Comparison of ENCODE assay signal across 8 mouse cellular contexts in genomic region chr2:30658480-30658843, GRCm38 (mm10).
DNase-seq lines count a peak whose midpoint lies in the region; ATAC-seq and TF ChIP-seq lines count a peak whose summit lies in the region.

No protein-coding gene starts in this region.

- intact Hi-C loops in heart, postnatal 36 days (cut with DNase I) = loop anchor here (2.0 to 5.0 kb wide), 3 partner anchors 50 to 218 kb away; partner anchors contain the start of gene Ier5l

- peak overlapping the region; percentile 80 for H3K9ac ChIP-seq in forebrain, embryonic 16.5 days (replicated peaks; ENCODE audit: low read depth, low read length)
- peak overlapping the region; percentile 60 for H3K9ac ChIP-seq in lung, embryonic 14.5 days

- peaks cover 52% of the 10 kb centered on the region for H3K27me3 ChIP-seq in G1E (ENCODE audit: insufficient read depth, low read length)
- H3K27me3 ChIP-seq in forebrain, embryonic 16.5 days (replicated peaks; ENCODE audit: control insufficient read depth, insufficient read depth, low read length) = no peaks in the 10 kb centered on the region
- no peaks in the 10 kb centered on the region for H3K27me3 ChIP-seq in lung, embryonic 14.5 days (ENCODE audit: insufficient read depth, low read length)
- no peaks in the 10 kb centered on the region for H3K27me3 ChIP-seq in thymus, adult 2 months (ENCODE audit: control insufficient read depth, insufficient read depth, low read length)

- H3K4me3 ChIP-seq in G1E (ENCODE audit: low read depth, low read length) = peak overlapping the region; percentile 71
- H3K4me3 ChIP-seq in forebrain, embryonic 16.5 days (replicated peaks; ENCODE audit: low read length) = peak overlapping the region; percentile 44
- peak overlapping the region; percentile 46 for H3K4me3 ChIP-seq in layer of hippocampus, adult 2 months
- H3K4me3 ChIP-seq in lung, embryonic 14.5 days (ENCODE audit: low read depth, low read length) = peak overlapping the region; percentile 34
- peak overlapping the region; percentile 38 for H3K4me3 ChIP-seq in olfactory bulb, adult 2 months (ENCODE audit: insufficient read depth, low read depth, low read length)
- peak overlapping the region; percentile 54 for H3K4me3 ChIP-seq in thymus, adult 2 months (ENCODE audit: control insufficient read depth, insufficient read depth, low read length)

- DNase-seq in G1E (ENCODE audit: low spot score) = peak; percentile 95
- peak; percentile 99 to 100 for DNase-seq in cerebellum, adult 18-20 months
- DNase-seq in heart, postnatal 36 days = peak; percentile 99 to 100
- DNase-seq in layer of hippocampus, adult 2 months (ENCODE audit: low spot score in 2 of 2) = peak; percentile 99 to 100
- peak; percentile 100 for DNase-seq in lung, embryonic 14.5 days
- peak; percentile 100 for DNase-seq in thymus, adult 2 months

- TF ChIP-seq CTCF in G1E (IDR thresholded peaks at IDR 0.05; ENCODE audit: low read depth, low read length) = no peak
- TF ChIP-seq CTCF in layer of hippocampus, adult 2 months (conservative IDR thresholded peaks at IDR 0.05) = no peak
- no peak for TF ChIP-seq CTCF in lung, embryonic 14.5 days (IDR thresholded peaks at IDR 0.05; ENCODE audit: low read depth)
- no peak for TF ChIP-seq CTCF in olfactory bulb, adult 2 months (IDR thresholded peaks at IDR 0.05; ENCODE audit: insufficient read depth, low read depth, low read length)
- no peak for TF ChIP-seq CTCF in thymus, adult 2 months (IDR thresholded peaks at IDR 0.05; ENCODE audit: borderline replicate concordance, control insufficient read depth, extremely low read depth, insufficient read depth, low read length, poor library complexity)

- under 1% methylated on average over 45 of the region's 45 CpGs for WGBS in forebrain, embryonic 16.5 days
- WGBS in lung, embryonic 14.5 days = under 1% methylated on average over 42 of the region's 45 CpGs
- WGBS in olfactory bulb, adult 2 months = under 1% methylated on average over 45 of the region's 45 CpGs
- 0% methylated on average over 45 of the region's 45 CpGs for whole genome bisulfite sequencing in thymus, adult 2 months

- no peaks in the 10 kb centered on the region for H3K36me3 ChIP-seq in G1E (replicated peaks)
- no peaks in the 10 kb centered on the region for H3K36me3 ChIP-seq in forebrain, embryonic 16.5 days (ENCODE audit: control insufficient read depth, insufficient read depth)
- H3K36me3 ChIP-seq in lung, embryonic 14.5 days (ENCODE audit: insufficient read depth) = no peaks in the 10 kb centered on the region
- no peaks in the 10 kb centered on the region for H3K36me3 ChIP-seq in thymus, adult 2 months (ENCODE audit: control insufficient read depth, insufficient read depth, low read length)

- peak overlapping the region; percentile 100 for H3K27ac ChIP-seq in forebrain, embryonic 16.5 days (ENCODE audit: low read length)
- H3K27ac ChIP-seq in layer of hippocampus, adult 2 months = peak overlapping the region; percentile 100
- H3K27ac ChIP-seq in lung, embryonic 14.5 days (ENCODE audit: low read depth) = peak overlapping the region; percentile 100
- H3K27ac ChIP-seq in olfactory bulb, adult 2 months (ENCODE audit: insufficient read depth, low read depth, low read length) = peak overlapping the region; percentile 100
- H3K27ac ChIP-seq in thymus, adult 2 months (ENCODE audit: control insufficient read depth, insufficient read depth, low read length) = peak overlapping the region; percentile 63

- peaks cover 31% of the 10 kb centered on the region for H3K4me1 ChIP-seq in G1E (ENCODE audit: insufficient read depth, low read depth, low read length)
- H3K4me1 ChIP-seq in forebrain, embryonic 16.5 days (replicated peaks; ENCODE audit: control insufficient read depth, insufficient read depth, low read length) = peaks cover 65% of the 10 kb centered on the region
- peaks cover 39% of the 10 kb centered on the region for H3K4me1 ChIP-seq in lung, embryonic 14.5 days (ENCODE audit: insufficient read depth)
- H3K4me1 ChIP-seq in olfactory bulb, adult 2 months (ENCODE audit: control insufficient read depth, insufficient read depth, low read length) = peaks cover 75% of the 10 kb centered on the region
- H3K4me1 ChIP-seq in thymus, adult 2 months (replicated peaks; ENCODE audit: control insufficient read depth, insufficient read depth, low read length) = peaks cover 56% of the 10 kb centered on the region

- TF ChIP-seq POLR2A in olfactory bulb, adult 2 months (IDR thresholded peaks at IDR 0.05; ENCODE audit: insufficient read depth, low read depth, low read length) = peak; percentile 68
- TF ChIP-seq POLR2A in thymus, adult 2 months (IDR thresholded peaks at IDR 0.05; ENCODE audit: control insufficient read depth, extremely low read depth, insufficient read depth, low read length, poor library complexity) = peak; percentile 98

- H3K4me2 ChIP-seq in forebrain, embryonic 16.5 days (ENCODE audit: low read length) = peak overlapping the region; percentile 80
- H3K4me2 ChIP-seq in lung, embryonic 14.5 days = peak overlapping the region; percentile 75

- ATAC-seq in G1E (ENCODE audit: extremely low read depth, insufficient number of reproducible peaks, low FRiP score, poor library complexity, severe bottlenecking) = peak; percentile 67
- peak; percentile 85 for ATAC-seq in forebrain, embryonic 16.5 days
- peak; percentile 86 for ATAC-seq in lung, embryonic 14.5 days (ENCODE audit: insufficient read depth)

- H3K9me3 ChIP-seq in G1E (replicated peaks) = no peaks in the 10 kb centered on the region
- H3K9me3 ChIP-seq in forebrain, embryonic 16.5 days (ENCODE audit: control insufficient read depth, low read length) = no peaks in the 10 kb centered on the region
- no peaks in the 10 kb centered on the region for H3K9me3 ChIP-seq in lung, embryonic 14.5 days (ENCODE audit: low read depth, low read length)

Comparison
In these comparisons a context has a peak if more than half of its experiments do, and no peak if none do; other contexts are left out.
1. Peak in every context shown above with its lines: DNase-seq, ATAC-seq, H3K4me3 ChIP-seq and H3K27ac ChIP-seq.